ENCODE assay signal across 8 mouse cellular contexts in the genomic region with DNA sequence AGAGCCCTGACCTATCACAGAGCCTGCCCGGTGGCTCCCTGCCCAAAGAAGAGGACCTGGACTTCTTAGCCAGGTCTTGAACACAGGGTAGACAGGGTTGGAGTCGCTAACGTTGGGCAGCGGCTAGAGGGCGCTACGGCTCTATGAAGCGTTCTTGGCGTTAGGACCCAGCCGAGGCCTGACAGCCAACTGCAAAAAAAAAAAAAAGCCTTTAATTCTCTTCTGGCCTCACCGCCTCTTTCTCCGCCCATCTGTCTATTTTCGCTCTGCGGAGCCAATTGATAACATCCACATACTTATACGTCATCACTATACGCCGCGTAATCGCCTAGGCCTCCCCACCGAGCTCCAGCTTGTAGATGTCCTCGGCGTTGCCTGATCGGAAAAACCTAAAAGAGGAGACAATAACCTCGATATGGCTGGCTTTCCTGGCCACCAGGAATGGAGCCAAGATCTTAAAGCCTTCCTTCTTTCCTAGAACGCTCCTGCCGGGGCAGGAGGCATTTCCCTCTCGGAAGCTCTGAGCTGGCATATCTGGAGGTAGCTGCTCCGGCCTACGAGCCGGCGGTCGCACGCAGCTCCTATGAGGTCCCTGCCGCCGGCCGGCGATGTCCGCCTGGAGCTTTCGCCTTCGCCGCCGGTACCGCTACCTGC. TPM values are rescaled to one million over a fixed set of nuclear protein-coding genes. Genes with fewer than 3 reads are reported as not detected.
DNase-seq lines count a peak whose midpoint lies in the region; ATAC-seq and TF ChIP-seq lines count a peak whose summit lies in the region.

Slc35b1 (plus strand) TSS at position 374 of the 654 bp plus-strand sequence.

- peak within 1 kb of the TSS; percentile 67 to 98 (median 79) for H3K4me3 ChIP-seq in CH12.LX (replicated peaks in 1 of 3; ENCODE audit: low read depth in 2 of 3, low read length in 2 of 3, poor library complexity in 1 of 3)
- peak within 1 kb of the TSS; percentile 80 for H3K4me3 ChIP-seq in forebrain, embryonic 11.5 days (ENCODE audit: low read depth, low read length)
- H3K4me3 ChIP-seq in heart, embryonic 16.5 days (ENCODE audit: low read length), result peak within 1 kb of the TSS; percentile 64
- peak within 1 kb of the TSS; percentile 89 for H3K4me3 ChIP-seq in liver, embryonic 15.5 days (replicated peaks)
- H3K4me3 ChIP-seq in neural tube, embryonic 12.5 days, result peak within 1 kb of the TSS; percentile 70

- peak within 1 kb of the TSS; percentile 84 for H3K4me2 ChIP-seq in CH12.LX (ENCODE audit: insufficient read depth, low read depth, poor library complexity, severe bottlenecking)
- H3K4me2 ChIP-seq in forebrain, embryonic 11.5 days (ENCODE audit: low read depth, low read length, severe bottlenecking), result peak within 1 kb of the TSS; percentile 49
- peak within 1 kb of the TSS; percentile 67 for H3K4me2 ChIP-seq in heart, embryonic 16.5 days (ENCODE audit: low read depth, low read length)
- H3K4me2 ChIP-seq in liver, embryonic 15.5 days, result peak within 1 kb of the TSS; percentile 77
- peak within 1 kb of the TSS; percentile 61 for H3K4me2 ChIP-seq in neural tube, embryonic 12.5 days (replicated peaks)

- in situ Hi-C loops in CH12.LX (cut with MboI; ENCODE audit: low pct_ligation_motif_present, low pct_unique_long_range_greater_than_20kb, low sequenced_read_pairs), result loop anchor here (25.0 kb wide), 1 partner anchor 278 kb away; the partner anchor contains the start of gene Phb

- dilution Hi-C loops in CH12.LX (cut with MboI; ENCODE audit: extremely low pct_ligation_motif_present, extremely low pct_unique_long_range_greater_than_20kb, low sequenced_read_pairs), result no loop called here

- peaks cover 3 to 17% of the 10 kb centered on the region in 2 experiments for H3K4me1 ChIP-seq in CH12.LX (ENCODE audit: control insufficient read depth in 1 of 2, insufficient read depth in 2 of 2)
- H3K4me1 ChIP-seq in forebrain, embryonic 11.5 days (replicated peaks; ENCODE audit: control insufficient read depth, insufficient read depth, low read length), result peaks cover 6% of the 10 kb centered on the region; the same call in 1 of the 2 replicates
- H3K4me1 ChIP-seq in heart, embryonic 16.5 days (ENCODE audit: control insufficient read depth, insufficient read depth, low read length), result peaks cover 11% of the 10 kb centered on the region
- H3K4me1 ChIP-seq in liver, embryonic 15.5 days (replicated peaks), result peaks cover 42% of the 10 kb centered on the region
- H3K4me1 ChIP-seq in neural tube, embryonic 12.5 days, result peaks cover 10% of the 10 kb centered on the region

- under 1% methylated on average over 42 of the region's 42 CpGs for WGBS in forebrain, embryonic 11.5 days
- under 1% methylated on average over 42 of the region's 42 CpGs for WGBS in heart, embryonic 16.5 days
- WGBS in liver, embryonic 15.5 days (ENCODE audit: insufficient replicate concordance), result under 1% methylated on average over 42 of the region's 42 CpGs
- under 1% methylated on average over 42 of the region's 42 CpGs for WGBS in neural tube, embryonic 12.5 days

- no peak for TF ChIP-seq EP300 in CH12.LX (IDR thresholded peaks at IDR 0.05; ENCODE audit: low read length)

- peaks cover 24% of the 10 kb centered on the region for H3K27me3 ChIP-seq in CH12.LX (replicated peaks)
- H3K27me3 ChIP-seq in forebrain, embryonic 11.5 days (ENCODE audit: control insufficient read depth, insufficient read depth, low read length), result no peaks in the 10 kb centered on the region
- H3K27me3 ChIP-seq in heart, embryonic 16.5 days (ENCODE audit: control insufficient read depth, insufficient read depth, low read length), result no peaks in the 10 kb centered on the region
- H3K27me3 ChIP-seq in liver, embryonic 15.5 days, result no peaks in the 10 kb centered on the region
- H3K27me3 ChIP-seq in neural tube, embryonic 12.5 days (replicated peaks), result no peaks in the 10 kb centered on the region

- DNase-seq in CH12.LX (ENCODE audit: extremely low read depth), result peak; percentile 100
- DNase-seq in c-Kit-positive CD71-positive TER-119-negative erythroid progenitor cells, embryonic 14.5 days (ENCODE audit: low read depth), result peak; percentile 97
- peak; percentile 94 for DNase-seq in forebrain, embryonic 11.5 days (ENCODE audit: low spot score)
- DNase-seq in kidney, postnatal 36 days, result peak; percentile 95 to 99
- peak; percentile 100 for DNase-seq in telencephalon, adult 2 months (ENCODE audit: low read depth, low spot score)

- peaks cover 29 to 34% of the 10 kb centered on the region in 2 experiments for H3K36me3 ChIP-seq in CH12.LX (replicated peaks in 1 of 2; ENCODE audit: control insufficient read depth in 1 of 2, insufficient read depth in 1 of 2, low read length in 1 of 2)
- peaks cover 5% of the 10 kb centered on the region; the same call in 1 of the 2 replicates for H3K36me3 ChIP-seq in forebrain, embryonic 11.5 days (ENCODE audit: control insufficient read depth, insufficient read depth, low read length)
- peaks cover 25% of the 10 kb centered on the region for H3K36me3 ChIP-seq in heart, embryonic 16.5 days (ENCODE audit: control insufficient read depth, insufficient read depth)
- peaks cover 71% of the 10 kb centered on the region for H3K36me3 ChIP-seq in liver, embryonic 15.5 days (replicated peaks)
- H3K36me3 ChIP-seq in neural tube, embryonic 12.5 days, result peaks cover 40% of the 10 kb centered on the region

- peaks cover 14% of the 10 kb centered on the region for H3K79me2 ChIP-seq in CH12.LX (replicated peaks; ENCODE audit: control insufficient read depth, extremely low read depth, insufficient read depth, poor library complexity, severe bottlenecking)

- peak within 1 kb of the TSS; percentile 59 for H3K27ac ChIP-seq in CH12.LX (ENCODE audit: insufficient read depth, low read depth)
- peak within 1 kb of the TSS; percentile 65 for H3K27ac ChIP-seq in forebrain, embryonic 11.5 days (ENCODE audit: low read depth, low read length)
- peak within 1 kb of the TSS; percentile 86 for H3K27ac ChIP-seq in heart, embryonic 16.5 days (ENCODE audit: low read length)
- H3K27ac ChIP-seq in liver, embryonic 15.5 days (replicated peaks), result peak within 1 kb of the TSS; percentile 94
- H3K27ac ChIP-seq in neural tube, embryonic 12.5 days, result peak within 1 kb of the TSS; percentile 65

- peak within 1 kb of the TSS; percentile 96 for H3K9ac ChIP-seq in CH12.LX (ENCODE audit: insufficient read depth, low read depth)
- peak within 1 kb of the TSS; percentile 73 for H3K9ac ChIP-seq in forebrain, embryonic 11.5 days (ENCODE audit: low read length)
- peak within 1 kb of the TSS; percentile 79 for H3K9ac ChIP-seq in heart, embryonic 16.5 days (ENCODE audit: low read length)
- peak within 1 kb of the TSS; percentile 86 for H3K9ac ChIP-seq in liver, embryonic 15.5 days
- H3K9ac ChIP-seq in neural tube, embryonic 12.5 days, result peak within 1 kb of the TSS; percentile 73

- peak; percentile 53 to 99 for TF ChIP-seq CTCF in CH12.LX (conservative IDR thresholded peaks at IDR 0.05 in 1 of 2, IDR thresholded peaks at IDR 0.05 in 1 of 2; ENCODE audit: low read depth in 2 of 2, low read length in 2 of 2)

- peak; percentile 74 for TF ChIP-seq POLR2A in CH12.LX (IDR thresholded peaks at IDR 0.05; ENCODE audit: low read depth, low read length)

- ATAC-seq in forebrain, embryonic 11.5 days (replicated peaks; ENCODE audit: low FRiP score), result peak; percentile 95
- ATAC-seq in heart, embryonic 16.5 days (replicated peaks; ENCODE audit: extremely low read depth, insufficient read depth, low FRiP score), result peak; percentile 90
- ATAC-seq in liver, embryonic 15.5 days (ENCODE audit: insufficient read depth), result peak; percentile 94
- ATAC-seq in neural tube, embryonic 12.5 days (ENCODE audit: low FRiP score, low read depth), result peak; percentile 95

- TF ChIP-seq RAD21 in CH12.LX (IDR thresholded peaks at IDR 0.05; ENCODE audit: low read depth, low read length), result peak; percentile 98

- H3K9me3 ChIP-seq in CH12.LX (replicated peaks; ENCODE audit: low read length), result no peaks in the 10 kb centered on the region
- no peaks in the 10 kb centered on the region for H3K9me3 ChIP-seq in forebrain, embryonic 11.5 days (ENCODE audit: control insufficient read depth, low read length)
- no peaks in the 10 kb centered on the region for H3K9me3 ChIP-seq in heart, embryonic 16.5 days (replicated peaks; ENCODE audit: control insufficient read depth, low read length)
- H3K9me3 ChIP-seq in liver, embryonic 15.5 days (replicated peaks), result no peaks in the 10 kb centered on the region
- H3K9me3 ChIP-seq in neural tube, embryonic 12.5 days, result no peaks in the 10 kb centered on the region

TF ChIP-seq in CH12.LX, 34 proteins besides CTCF, POLR2A, EP300 and RAD21 (continues in another document):
- TF ChIP-seq MXI1 (IDR thresholded peaks at IDR 0.05; ENCODE audit: low read depth, low read length) (peak; percentile 85; the same call in 1 of the 2 replicates), ZMIZ1 (IDR thresholded peaks at IDR 0.05; ENCODE audit: low read depth, low read length) (no peak), CHD1 (IDR thresholded peaks at IDR 0.05; ENCODE audit: low read depth, low read length) (no peak), HCFC1 (IDR thresholded peaks at IDR 0.05; ENCODE audit: low read depth, low read length) (peak; percentile 92), GABPA (IDR thresholded peaks at IDR 0.05; ENCODE audit: insufficient replicate concordance, low read depth, low read length) (no peak; the same call in 1 of the 2 replicates), RCOR1 (conservative IDR thresholded peaks at IDR 0.05; ENCODE audit: low read depth, low read length) (no peak), ETS1 (conservative IDR thresholded peaks at IDR 0.05; ENCODE audit: low read depth, low read length) (no peak), ELF1 (IDR thresholded peaks at IDR 0.05; ENCODE audit: low read depth, low read length) (0 out of 2 replicates have a peak, but pooled peaks have one; percentile 41), IRF4 (IDR thresholded peaks at IDR 0.05; ENCODE audit: low read depth, low read length) (peak; percentile 73; the same call in 1 of the 2 replicates), NRF1 (IDR thresholded peaks at IDR 0.05; ENCODE audit: low read depth, low read length) (0 out of 2 replicates have a peak, but pooled peaks have one; percentile 14), ZNF384 (IDR thresholded peaks at IDR 0.05; ENCODE audit: low read depth, low read length) (peak; percentile 99), ZC3H11A (IDR thresholded peaks at IDR 0.05; ENCODE audit: low read depth, low read length) (peak; percentile 62), CHD2 (IDR thresholded peaks at IDR 0.05; ENCODE audit: low read length) (no peak), TCF12 (IDR thresholded peaks at IDR 0.05; ENCODE audit: low read depth, low read length) (peak; percentile 44)

RNA-seq across cellular contexts. Expression of gene Slc35b1, which starts in this region (rescaled TPM):
- total RNA-seq in CH12.LX (2012; rRNA removed), result 47.0 and 74.9 TPM in 2 replicates
- 75.1 and 76.4 TPM in 2 replicates for total RNA-seq in CH12.LX (2014; rRNA removed)
- 119 and 125 TPM in 2 replicates for polyA plus RNA-seq in CH12.LX (2012; ENCODE audit: insufficient read length, low read depth)
- polyA plus RNA-seq in forebrain, embryonic 11.5 days (2014; fragmentation: Nextera tagmentation; extraction: Ambion mirVana), result 116 and 118 TPM in 2 replicates
- 71.2 and 73.0 TPM in 2 replicates for polyA plus RNA-seq in heart, embryonic 16.5 days (2015; fragmentation: Nextera tagmentation; extraction: Ambion mirVana)
- 39.2 and 40.6 TPM in 2 replicates for polyA plus RNA-seq in liver, embryonic 15.5 days (2015; fragmentation: Nextera tagmentation; extraction: Ambion mirVana)
- 127 and 129 TPM in 2 replicates for polyA plus RNA-seq in neural tube, embryonic 12.5 days (2016; fragmentation: Nextera tagmentation; extraction: Ambion mirVana)

Comparison
In these comparisons a context has a peak if more than half of its experiments do, and no peak if none do; other contexts are left out.
1. Peak in every context shown above with its lines: DNase-seq, ATAC-seq, H3K4me3 ChIP-seq and H3K27ac ChIP-seq.